Mouse (Mus musculus) kidney, postnatal 0 days (tissue): Measurements from ENCODE around the gene Agpat3. TPM values are rescaled to one million over a fixed set of nuclear protein-coding genes. Genes with fewer than 3 reads are reported as not detected.

Source experiments
- ATAC-seq: fragments of 200-750 bp; cut with Nextera tagmentation; replicated peaks from 2 replicates; pipeline ENCODE4 v1.8.0; 2017; ENCODE audit warnings: low read depth, moderate number of reproducible peaks, moderate TSS enrichment, moderate library complexity; ENCODE audit not compliant: low FRiP score
- DNase-seq: peaks from one replicate; pipeline ENCODE4 v3.0.0-alpha.2; 2016; ENCODE audit warnings: low spot score
- H3K27ac ChIP-seq: fragments of 300-500 bp; sonication (generic); 2 replicates; pipeline ENCODE4 v1.5.1; 2014; ENCODE audit warnings: mild to moderate bottlenecking
- H3K27me3 ChIP-seq: fragments of 300-500 bp; sonication (generic); 2 replicates; pipeline ENCODE4 v1.6.1; 2014; ENCODE audit warnings: low read length, mixed read lengths; ENCODE audit not compliant: insufficient read depth
- H3K36me3 ChIP-seq: fragments of 300-500 bp; sonication (generic); 2 replicates; pipeline ENCODE4 v1.6.1; 2014; ENCODE audit warnings: low read length, mixed read lengths; ENCODE audit not compliant: insufficient read depth
- H3K4me1 ChIP-seq: fragments of 300-500 bp; sonication (generic); replicated peaks from 2 replicates; pipeline ENCODE4 v1.6.1; 2014; ENCODE audit warnings: antibody characterized with exemption, low read length, mixed read lengths; ENCODE audit not compliant: insufficient read depth
- H3K4me2 ChIP-seq: fragments of 300-500 bp; sonication (generic); 2 replicates; pipeline ENCODE4 v1.6.1; 2014; ENCODE audit warnings: mild to moderate bottlenecking, low read length, moderate library complexity, mixed read lengths
- H3K4me3 ChIP-seq: fragments of 300-500 bp; sonication (generic); replicated peaks from 2 replicates; pipeline ENCODE4 v1.5.1; 2014; ENCODE audit warnings: low read depth, low read length
- H3K9ac ChIP-seq: fragments of 300-500 bp; sonication (generic); 2 replicates; pipeline ENCODE4 v1.6.1; 2014; ENCODE audit warnings: low read depth, low read length
- H3K9me3 ChIP-seq: fragments of 300-500 bp; sonication (generic); replicated peaks from 2 replicates; pipeline ENCODE4 v1.6.1; 2016; ENCODE audit warnings: low read length, inconsistent platforms, mixed read lengths
- CTCF ChIP-seq: IDR thresholded peaks from 2 replicates; pipeline ENCODE4 v1.5.1; 2016; ENCODE audit warnings: antibody characterized with exemption, low read depth, mild to moderate bottlenecking, moderate library complexity
- WGBS: fragments of 180-500 bp; shearing (Covaris S2); extraction: QIAGEN DNeasy Blood & Tissue Kit; methylation state at CpG from one replicate; pipeline ENCODE4 v1.1.7; 2014; 5-methylcytosine and 5-hydroxymethylcytosine counted together
- polyA plus RNA-seq: library from polyadenylated mRNA; unstranded; fragments of >200 nt; fragmentation: Nextera tagmentation; extraction: Ambion mirVana; gene quantifications from 2 replicates; pipeline ENCODE4 v1.2.1, GENCODE M21; 2015

The Agpat3 gene
- polyA plus RNA-seq, 1 experiment from 2014 or later, result 144 TPM

DNA sequence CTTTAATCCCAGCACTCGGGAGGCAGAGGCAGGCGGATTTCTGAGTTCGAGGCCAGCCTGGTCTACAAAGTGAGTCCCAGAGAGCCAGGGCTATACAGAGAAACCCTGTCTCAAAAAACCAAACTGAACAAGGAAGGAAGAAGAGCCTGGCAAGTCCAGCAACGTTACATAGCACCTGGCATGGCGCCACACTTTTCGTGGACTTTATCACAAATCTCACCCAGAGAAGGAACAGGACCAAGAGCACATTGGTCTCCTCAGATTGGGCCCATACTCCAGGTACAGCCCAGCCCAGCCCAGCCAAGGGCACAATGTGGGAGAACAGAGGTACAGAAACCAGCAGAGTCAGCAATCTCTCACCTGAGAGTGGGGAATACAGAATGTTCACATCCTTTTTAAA lies 118.5 kb downstream of the Agpat3 start:
- no peak for DNase-seq
- H3K36me3 ChIP-seq, result peaks cover 17% of the 10 kb centered on the region
- ATAC-seq, result no peak
- H3K27me3 ChIP-seq, result no peaks in the 10 kb centered on the region
- WGBS, result 88% methylated on average over 6 of the region's 6 CpGs
- no peaks in the 10 kb centered on the region for H3K4me1 ChIP-seq
- no peaks in the 10 kb centered on the region for H3K9me3 ChIP-seq
- H3K27ac ChIP-seq, result no peak overlapping the region
- no peak for TF ChIP-seq CTCF
- H3K4me3 ChIP-seq, result no peak overlapping the region
- no peak overlapping the region for H3K4me2 ChIP-seq
- H3K9ac ChIP-seq, result no peak overlapping the region

DNA sequence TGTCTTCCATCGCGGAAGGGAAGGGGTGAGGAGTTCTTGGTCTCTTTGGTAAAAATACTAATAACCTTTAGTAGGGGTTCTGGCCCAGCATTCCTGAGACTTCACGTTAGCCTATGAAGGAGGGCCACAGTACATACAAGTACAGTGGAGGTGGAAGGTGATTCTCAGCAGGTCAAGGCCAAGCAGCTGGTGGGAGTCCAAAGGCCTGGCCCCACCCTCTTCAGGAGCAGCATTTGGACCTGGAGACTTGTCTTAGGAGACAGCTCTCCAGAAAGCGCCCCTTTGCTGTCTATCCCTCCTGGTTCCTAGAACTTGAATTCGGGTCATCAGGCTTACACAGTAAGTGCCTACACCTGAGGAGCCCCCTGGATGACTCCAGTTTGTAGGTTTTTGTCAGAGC lies 119.1 kb downstream of the Agpat3 start:
- no peak overlapping the region for H3K27ac ChIP-seq
- no peaks in the 10 kb centered on the region for H3K9me3 ChIP-seq
- WGBS, result 90% methylated on average over 5 of the region's 5 CpGs
- ATAC-seq (no peak), DNase-seq (no peak)
- H3K4me2 ChIP-seq, result no peak overlapping the region
- H3K9ac ChIP-seq, result no peak overlapping the region
- peaks cover 20% of the 10 kb centered on the region for H3K36me3 ChIP-seq
- no peaks in the 10 kb centered on the region for H3K27me3 ChIP-seq
- no peak overlapping the region for H3K4me3 ChIP-seq
- no peak for TF ChIP-seq CTCF
- no peaks in the 10 kb centered on the region for H3K4me1 ChIP-seq

DNA sequence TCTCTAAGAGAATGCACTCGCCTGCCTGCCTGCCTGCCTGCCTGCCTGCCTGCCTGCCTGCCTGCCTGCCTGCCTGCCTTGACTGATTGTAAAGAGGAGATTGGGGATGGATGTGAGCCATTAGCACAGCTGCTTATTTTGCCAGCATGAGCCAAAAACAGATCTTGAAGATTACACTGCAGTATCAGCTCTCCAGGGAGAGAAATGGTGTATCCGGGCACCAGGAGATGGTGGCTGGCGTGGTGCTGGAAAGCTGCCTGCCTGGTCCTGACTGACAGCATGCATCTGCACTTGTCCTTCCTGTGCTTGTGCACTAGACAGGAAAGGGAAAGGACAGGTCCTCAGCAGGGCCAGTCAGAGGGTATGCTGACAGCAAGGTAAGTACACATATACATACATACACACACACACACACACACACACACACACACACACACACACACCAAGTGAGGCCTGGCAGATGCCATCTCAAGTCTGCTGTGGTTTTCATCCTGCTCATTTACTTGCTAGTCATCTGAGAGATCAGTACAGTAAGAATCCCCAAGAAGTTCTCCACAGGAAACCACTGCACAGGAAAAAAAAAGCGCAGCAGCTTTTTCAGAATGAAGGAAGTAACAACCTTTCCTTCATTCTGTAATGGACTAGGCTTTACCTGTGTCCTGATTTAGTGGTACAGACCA lies 119.8 kb downstream of the Agpat3 start:
- Histone ChIP-seq H3K36me3 (peaks cover 22% of the 10 kb centered on the region), H3K4me1 (no peaks in the 10 kb centered on the region), H3K27me3 (no peaks in the 10 kb centered on the region), H3K9me3 (no peaks in the 10 kb centered on the region), H3K4me2 (no peak overlapping the region), H3K4me3 (no peak overlapping the region), H3K27ac (no peak overlapping the region), H3K9ac (no peak overlapping the region)
- TF ChIP-seq CTCF, result no peak
- no peak for DNase-seq
- ATAC-seq, result no peak
- 82% methylated on average over 4 of the region's 4 CpGs for WGBS

DNA sequence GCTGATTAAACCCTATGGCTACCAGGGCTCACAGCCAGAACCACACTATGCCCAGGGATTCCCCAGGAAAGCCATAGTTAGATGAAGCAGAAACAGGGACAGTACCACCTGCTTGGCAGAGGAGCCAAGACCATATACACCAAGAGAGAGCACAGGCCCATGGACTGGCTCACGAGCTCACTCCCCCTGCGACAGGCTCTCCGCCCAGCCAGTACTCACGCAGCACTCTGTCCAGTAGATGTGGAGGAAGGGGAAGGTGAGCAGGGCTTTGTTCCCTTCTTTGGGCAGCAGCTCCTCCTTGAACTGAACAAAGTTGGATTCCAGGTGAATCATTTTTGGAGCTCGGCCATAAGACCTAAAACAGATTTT lies 123.7 kb downstream of the Agpat3 start:
- H3K9me3 ChIP-seq, result no peaks in the 10 kb centered on the region
- peaks cover 22% of the 10 kb centered on the region for H3K36me3 ChIP-seq
- WGBS, result 86% methylated on average over 5 of the region's 5 CpGs
- no peaks in the 10 kb centered on the region for H3K4me1 ChIP-seq
- ATAC-seq (no peak), DNase-seq (no peak)
- no peak overlapping the region for H3K4me3 ChIP-seq
- no peak for TF ChIP-seq CTCF
- no peak overlapping the region for H3K4me2 ChIP-seq
- no peak overlapping the region for H3K9ac ChIP-seq
- H3K27me3 ChIP-seq, result no peaks in the 10 kb centered on the region
- H3K27ac ChIP-seq, result no peak overlapping the region

DNA sequence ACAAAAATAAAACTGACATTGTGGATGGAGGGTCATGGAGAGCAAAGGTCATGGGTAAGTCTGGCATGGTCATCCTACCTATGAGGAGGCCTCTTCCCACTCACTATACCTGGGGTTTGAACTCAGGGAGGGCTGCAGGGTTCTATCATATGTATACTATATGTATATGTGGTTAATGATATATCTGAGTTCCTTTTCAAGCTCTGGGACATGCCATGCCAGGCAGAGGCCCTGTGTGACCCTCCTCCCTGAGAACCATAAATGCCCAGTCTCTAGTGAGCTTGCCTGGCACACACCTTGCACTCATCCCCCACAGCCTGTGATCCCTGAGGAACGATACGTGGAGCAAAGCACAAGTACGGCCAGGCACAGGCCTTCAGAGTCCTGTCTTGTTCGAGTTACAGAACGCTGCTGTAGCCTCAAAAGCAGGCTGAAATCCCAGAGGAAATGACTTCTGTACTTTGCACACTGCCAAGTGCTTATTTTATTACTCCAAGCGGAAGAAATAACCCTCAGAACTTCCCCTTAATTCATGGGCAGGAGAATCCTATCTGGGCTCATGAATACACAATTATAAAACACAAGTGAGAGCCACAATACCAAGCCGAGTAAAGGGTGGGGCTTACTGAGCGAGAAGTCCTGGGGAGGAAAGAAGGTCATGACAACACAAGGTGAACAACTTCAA lies 124.3 kb downstream of the Agpat3 start:
- WGBS, result 71% methylated on average over 8 of the region's 8 CpGs
- Histone ChIP-seq H3K36me3 (peaks cover 22% of the 10 kb centered on the region), H3K4me2 (no peak overlapping the region), H3K4me3 (no peak overlapping the region), H3K9ac (no peak overlapping the region), H3K4me1 (no peaks in the 10 kb centered on the region), H3K9me3 (no peaks in the 10 kb centered on the region), H3K27ac (no peak overlapping the region), H3K27me3 (no peaks in the 10 kb centered on the region)
- peak; percentile 12 for DNase-seq
- ATAC-seq, result no peak
- no peak for TF ChIP-seq CTCF

DNA sequence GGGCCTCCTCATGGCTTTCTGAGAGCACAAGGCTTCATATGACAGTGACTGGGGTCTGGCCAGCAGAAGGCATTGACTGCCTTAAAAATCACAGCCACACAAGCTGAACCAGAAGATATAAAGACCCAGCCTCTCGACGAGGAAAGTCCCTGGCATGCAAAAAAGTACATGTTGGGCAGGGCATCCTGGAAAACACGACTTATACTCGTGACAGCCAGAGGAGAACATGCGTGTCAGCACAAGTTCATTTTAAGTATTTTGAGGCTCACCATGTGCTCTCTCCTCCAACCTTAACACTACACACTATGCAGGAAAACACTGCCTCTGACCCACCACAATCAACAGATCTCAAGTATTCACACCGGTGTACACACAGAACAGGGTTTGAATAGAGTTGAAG lies 128.2 kb downstream of the Agpat3 start:
- 91% methylated on average over 6 of the region's 6 CpGs for WGBS
- Histone ChIP-seq H3K4me2 (no peak overlapping the region), H3K4me1 (no peaks in the 10 kb centered on the region)

More for the DNA sequence above, 128.2 kb downstream of the Agpat3 start:
- Histone ChIP-seq H3K9me3 (no peaks in the 10 kb centered on the region), H3K9ac (no peak overlapping the region), H3K27me3 (no peaks in the 10 kb centered on the region), H3K4me3 (no peak overlapping the region), H3K27ac (no peak overlapping the region), H3K36me3 (peaks cover 8% of the 10 kb centered on the region; the same call in 1 of the 2 replicates)
- no peak for TF ChIP-seq CTCF
- DNase-seq, result no peak
- ATAC-seq, result no peak
